Mouse (Mus musculus): ENCODE measurements around the gene Fam234a. TPM values are rescaled to one million over a fixed set of nuclear protein-coding genes. Genes with fewer than 3 reads are reported as not detected.

Fam234a gene
- polyA plus RNA-seq, 1 experiment from 2014 or later = 49.6 TPM

DNA sequence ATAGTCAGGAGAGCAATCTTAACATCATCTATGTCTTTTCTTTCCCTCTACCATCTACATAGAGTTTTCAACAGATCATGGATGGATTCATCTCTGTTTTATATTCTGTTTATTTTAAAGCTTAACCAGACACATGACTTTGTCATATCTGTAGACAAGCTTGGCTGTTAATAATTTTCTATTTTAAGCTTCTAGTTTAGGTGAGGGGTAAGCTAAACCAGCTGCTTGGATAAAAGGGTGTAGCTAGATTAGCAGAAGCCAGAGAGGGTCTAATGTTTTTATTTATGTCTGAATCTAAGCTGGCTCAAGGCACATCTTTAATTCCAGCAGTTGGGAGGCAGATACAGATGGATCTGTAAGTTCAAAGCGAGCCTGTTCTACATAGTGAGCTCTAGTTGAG lies 81.3 kb downstream of the Fam234a start:
- H3K9ac ChIP-seq (ENCODE audit: low read length) = no peak overlapping the region
- no peaks in the 10 kb centered on the region for H3K9me3 ChIP-seq (ENCODE audit: control insufficient read depth, low read length)
- peaks cover 2% of the 10 kb centered on the region; the same call in 1 of the 2 replicates for H3K4me1 ChIP-seq (replicated peaks; ENCODE audit: control insufficient read depth, insufficient read depth, low read length)
- no peak overlapping the region for H3K27ac ChIP-seq (ENCODE audit: low read length)
- H3K4me3 ChIP-seq (ENCODE audit: low read length) = no peak overlapping the region
- 65% methylated on average over 1 of the region's 1 CpGs for WGBS
- ATAC-seq (ENCODE audit: low read depth) = no peak
- no peak overlapping the region for H3K4me2 ChIP-seq (ENCODE audit: low read depth, low read length)
- H3K36me3 ChIP-seq (ENCODE audit: control insufficient read depth, insufficient read depth, low read length) = no peaks in the 10 kb centered on the region
- no peaks in the 10 kb centered on the region for H3K27me3 ChIP-seq (ENCODE audit: control insufficient read depth, insufficient read depth, low read depth, low read length)

Other genes with a start within 250 kb of the Fam234a start
- 6.5 and 6.7 TPM in 2 replicates for gene Rab11fip3, start 174.7 kb downstream of the Fam234a start, polyA plus RNA-seq (2015; fragmentation: Nextera tagmentation; extraction: Ambion mirVana)
- gene Decr2, start 153.9 kb downstream of the Fam234a start, polyA plus RNA-seq (2015; fragmentation: Nextera tagmentation; extraction: Ambion mirVana) = 36.3 and 36.8 TPM in 2 replicates
- 68.3 and 69.7 TPM in 2 replicates for gene Nme4, start 148.6 kb downstream of the Fam234a start, polyA plus RNA-seq (2015; fragmentation: Nextera tagmentation; extraction: Ambion mirVana)
- 2.2 and 3.0 TPM in 2 replicates for gene Tmem8, start 130.9 kb downstream of the Fam234a start, polyA plus RNA-seq (2015; fragmentation: Nextera tagmentation; extraction: Ambion mirVana)
- gene Mrpl28, start 120.7 kb downstream of the Fam234a start, polyA plus RNA-seq (2015; fragmentation: Nextera tagmentation; extraction: Ambion mirVana) = 188 and 194 TPM in 2 replicates
- 6.9 and 7.4 TPM in 2 replicates for gene Axin1, start 105.6 kb downstream of the Fam234a start, polyA plus RNA-seq (2015; fragmentation: Nextera tagmentation; extraction: Ambion mirVana)
- gene Pdia2, start 45.2 kb downstream of the Fam234a start, polyA plus RNA-seq (2015; fragmentation: Nextera tagmentation; extraction: Ambion mirVana) = 0.20 and 0.31 TPM in 2 replicates
- 10.9 and 13.3 TPM in 2 replicates for gene Rgs11, start 41.3 kb downstream of the Fam234a start, polyA plus RNA-seq (2015; fragmentation: Nextera tagmentation; extraction: Ambion mirVana)
- gene Arhgdig, start 36.5 kb downstream of the Fam234a start, polyA plus RNA-seq (2015; fragmentation: Nextera tagmentation; extraction: Ambion mirVana) = 3.6 and 4.3 TPM in 2 replicates
- 79.8 and 86.9 TPM in 2 replicates for gene Luc7l, start 8.7 kb upstream of the Fam234a start, polyA plus RNA-seq (2015; fragmentation: Nextera tagmentation; extraction: Ambion mirVana)
- 1.8 and 2.3 TPM in 2 replicates for gene Neurl1b, start 170.6 kb upstream of the Fam234a start, polyA plus RNA-seq (2015; fragmentation: Nextera tagmentation; extraction: Ambion mirVana)

Measured in lung, embryonic 16.5 days (tissue).